Mouse (Mus musculus) embryonic fibroblast, embryonic 13.5 days (primary cell): ENCODE data around the gene Numa1.
A peak's percentile ranks its signal among the peaks of the same experiment; 100 is the strongest.

Experiments used
- CTCF ChIP-seq: IDR thresholded peaks from 2 replicates; pipeline ENCODE4 v1.5.1; 2011; ENCODE audit warnings: mild to moderate bottlenecking, control low read depth, low read length, moderate library complexity, borderline replicate concordance; ENCODE audit not compliant: insufficient read depth
- POLR2A ChIP-seq: IDR thresholded peaks from 2 replicates; pipeline ENCODE4 v1.6.1; 2011; ENCODE audit warnings: low read depth, mild to moderate bottlenecking, control low read depth, low read length, moderate library complexity

GRCm38 (mm10) chr7:101905561-101906286 lies 28.2 kb upstream of the Numa1 start, which contains the start of gene Lamtor1:
- TF ChIP-seq CTCF (no peak), POLR2A (peak; percentile 95)
